Mouse (Mus musculus) ES-Bruce4 (cell line): ENCODE data around the gene Prokr1.

ENCODE experiments used
- CTCF ChIP-seq: IDR thresholded peaks from one replicate; pipeline ENCODE4 v1.8.1; 2011; ENCODE audit warnings: low read depth, low read length
- POLR2A ChIP-seq: IDR thresholded peaks from one replicate; pipeline ENCODE4 v1.8.1; 2011; ENCODE audit warnings: low read length; ENCODE audit not compliant: insufficient read depth

DNA sequence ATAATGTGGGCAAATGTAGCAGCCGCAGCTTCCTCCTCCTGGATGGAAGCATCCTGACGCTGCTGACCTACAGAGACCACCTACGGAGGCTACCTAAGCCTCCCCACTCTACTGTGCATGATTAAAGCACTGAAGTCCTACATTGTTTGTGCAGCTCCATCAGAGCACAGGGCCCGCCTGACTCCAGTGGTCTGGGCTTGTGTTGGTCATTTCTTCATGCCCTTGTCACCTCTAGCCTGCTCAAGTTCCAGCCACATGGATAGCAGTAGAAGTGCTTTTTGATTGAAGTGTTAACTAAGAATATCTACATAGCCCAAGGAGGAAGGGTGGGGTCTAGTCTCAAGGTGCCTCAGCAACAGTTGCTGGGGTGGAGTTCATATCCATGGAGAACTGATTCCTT is 26.2 kb downstream of the Prokr1 start:
- TF ChIP-seq POLR2A = no peak
- TF ChIP-seq CTCF = no peak
